Mouse (Mus musculus) olfactory bulb, adult 2 months (tissue): ENCODE measurements around the gene B3galnt1.
"Not testable (repeated sequence)": the region's sequence is repeated elsewhere in the genome, so short reads cannot be mapped to it uniquely, and the experiment has no call there.

Source experiments
- CTCF ChIP-seq: fragments of 200-500 bp; IDR thresholded peaks from 2 replicates; pipeline ENCODE4 v1.5.1; 2012; ENCODE audit warnings: low read depth, mild to moderate bottlenecking, low read length, moderate library complexity; ENCODE audit not compliant: insufficient read depth
- POLR2A ChIP-seq: fragments of 200-500 bp; IDR thresholded peaks from 2 replicates; pipeline ENCODE4 v1.6.1; 2012; ENCODE audit warnings: mild to moderate bottlenecking, low read depth, low read length, moderate library complexity; ENCODE audit not compliant: insufficient read depth

GRCm38 (mm10) chr3:69565586-69565985 lies 33.2 kb downstream of the B3galnt1 start:
- TF ChIP-seq CTCF, POLR2A: not testable (repeated sequence)
